Mouse (Mus musculus) heart, postnatal 25 days (tissue): ENCODE results near the gene Trpc4. TPM values are rescaled to one million over a fixed set of nuclear protein-coding genes. Genes with fewer than 3 reads are reported as not detected.

Experiments
- DNase-seq: peaks from one replicate; pipeline ENCODE4 v3.0.0; 2022; ENCODE audit warnings: low spot score
- intact Hi-C: fragments of 180-260 bp; cut with DNase I; formaldehyde crosslinking; loops from one replicate; pipeline ENCODE4 v1.15.1; 2025
- total RNA-seq, 2 experiments: library from RNA; stranded (reverse); gene quantifications; 2 replicates each; pipeline ENCODE4 v1.2.3; 2021

Gene Trpc4
- total RNA-seq, 2 experiments from 2014 or later = 0.11 TPM; not detected in 1

DNA sequence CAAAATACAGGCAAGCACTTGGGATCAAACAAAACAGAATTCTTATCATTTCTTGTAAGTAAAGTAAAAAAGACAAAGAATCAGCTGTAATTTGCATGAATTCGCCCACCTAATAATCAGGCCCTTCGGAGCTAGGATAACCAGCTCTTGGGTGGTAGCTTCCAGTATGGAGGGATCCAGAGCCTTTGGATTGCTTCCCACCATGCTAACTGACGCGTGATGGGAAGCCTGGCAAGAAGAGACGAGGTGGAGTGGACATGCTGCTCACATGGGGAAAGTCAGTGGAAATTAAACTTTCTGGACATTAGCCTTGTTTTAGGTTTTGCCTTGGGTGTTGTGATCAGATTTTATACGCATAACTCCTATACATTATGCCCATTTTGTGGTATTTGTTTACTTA, 93.5 kb downstream of the Trpc4 start:
- DNase-seq = no peak
- intact Hi-C loops = no loop called here

DNA sequence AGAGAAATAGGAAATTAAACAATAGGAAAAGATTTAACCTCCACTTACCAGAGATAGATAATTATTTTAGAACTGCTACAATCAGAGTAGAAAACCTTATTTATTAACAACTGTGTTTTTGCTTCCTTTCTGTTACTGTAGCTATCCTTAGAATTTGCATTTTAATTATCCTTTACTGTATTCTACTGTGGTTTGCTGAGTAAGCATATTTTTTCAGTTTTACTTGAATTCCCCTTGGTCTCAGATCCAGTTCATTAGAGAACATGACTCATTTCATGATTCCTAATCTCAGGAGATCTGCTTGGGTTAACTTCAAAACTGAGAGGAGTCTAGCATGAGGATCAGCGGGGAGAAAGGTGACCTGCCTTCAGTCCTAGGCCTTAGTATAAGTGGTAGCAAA, 111.1 kb downstream of the Trpc4 start:
- DNase-seq = no peak
- intact Hi-C loops = no loop called here

DNA sequence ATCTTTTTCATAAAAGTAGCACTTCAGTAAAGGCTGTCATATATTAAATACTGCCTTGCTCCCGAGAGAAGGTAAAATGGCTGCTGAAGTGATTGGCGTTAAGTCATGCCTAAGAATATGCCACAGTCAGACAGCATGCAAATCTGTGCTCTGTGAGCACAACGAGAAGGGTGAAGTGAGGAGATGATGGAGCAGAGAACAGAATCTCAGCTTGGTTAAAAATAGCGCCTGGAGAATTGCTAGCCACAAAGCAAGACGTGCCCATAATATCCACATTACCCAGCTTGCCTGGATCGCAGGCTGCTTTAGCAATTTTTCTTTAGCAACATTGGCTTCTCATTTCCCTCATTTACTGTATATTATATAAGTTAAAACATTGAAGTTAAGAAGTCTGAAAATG, 113.3 kb downstream of the Trpc4 start:
- no peak for DNase-seq
- intact Hi-C loops = no loop called here

DNA sequence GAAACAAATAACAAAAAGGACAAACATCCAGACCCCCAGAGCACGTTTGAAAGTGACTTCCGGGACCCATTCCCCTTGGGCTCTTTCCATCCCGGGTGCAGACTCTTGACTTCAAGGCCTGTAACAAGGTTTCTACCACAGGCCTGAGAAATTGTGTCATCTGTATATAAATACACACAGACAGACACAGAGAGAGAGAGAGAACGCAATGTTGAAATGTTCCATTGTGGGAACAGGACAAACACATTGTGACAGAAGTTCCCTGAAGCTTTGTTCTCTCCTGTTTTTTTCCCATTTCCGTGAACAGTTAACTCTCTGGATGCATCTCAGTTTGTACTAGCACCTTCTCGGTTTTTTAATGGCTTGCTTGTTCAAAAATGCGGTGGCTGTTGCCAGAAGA, 118.8 kb downstream of the Trpc4 start:
- intact Hi-C loops = no loop called here
- no peak for DNase-seq

DNA sequence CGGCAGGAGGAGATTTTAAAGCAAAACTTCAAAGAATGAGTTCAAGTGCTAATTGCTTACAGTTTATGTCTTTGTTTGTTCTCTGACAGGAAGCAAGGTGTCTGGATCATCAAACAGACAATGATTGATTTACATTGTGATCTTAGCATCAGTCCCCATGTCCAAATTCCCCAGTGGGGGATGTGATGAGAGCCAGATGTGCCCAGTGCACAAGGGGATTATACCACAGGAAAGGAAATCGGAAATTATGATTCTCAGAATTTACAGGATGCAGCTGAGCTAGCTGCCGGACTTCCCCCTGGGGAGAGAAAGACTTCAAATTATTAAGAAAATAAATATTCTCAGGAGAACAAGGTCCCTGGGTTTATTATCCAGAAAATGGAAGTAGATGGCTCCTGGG, 133.9 kb downstream of the Trpc4 start:
- DNase-seq = no peak
- intact Hi-C loops = no loop called here

DNA sequence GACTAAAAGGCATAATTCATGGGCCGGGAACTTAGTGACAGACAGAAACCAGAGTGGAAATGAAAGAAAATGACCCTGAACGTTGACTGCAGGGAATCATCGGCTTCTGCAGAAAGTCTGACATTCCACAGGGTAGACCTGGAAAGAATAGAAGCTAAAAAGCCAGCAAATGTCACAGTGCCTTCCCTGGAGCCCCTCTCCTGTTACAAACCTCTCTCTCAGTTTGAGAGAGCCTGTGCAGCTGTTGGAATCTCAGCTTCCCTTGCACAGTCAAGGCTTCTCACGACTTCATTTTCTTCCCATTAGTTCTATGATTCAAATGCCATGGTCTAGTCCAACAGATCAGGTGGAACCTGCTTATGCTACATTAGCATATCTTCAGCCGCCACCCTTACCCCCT, 154.8 kb downstream of the Trpc4 start:
- intact Hi-C loops = loop anchor here (5.0 to 10.0 kb wide), 4 partner anchors 448 to 786 kb away; partner anchors contain the start of gene Ufm1
- no peak for DNase-seq

DNA sequence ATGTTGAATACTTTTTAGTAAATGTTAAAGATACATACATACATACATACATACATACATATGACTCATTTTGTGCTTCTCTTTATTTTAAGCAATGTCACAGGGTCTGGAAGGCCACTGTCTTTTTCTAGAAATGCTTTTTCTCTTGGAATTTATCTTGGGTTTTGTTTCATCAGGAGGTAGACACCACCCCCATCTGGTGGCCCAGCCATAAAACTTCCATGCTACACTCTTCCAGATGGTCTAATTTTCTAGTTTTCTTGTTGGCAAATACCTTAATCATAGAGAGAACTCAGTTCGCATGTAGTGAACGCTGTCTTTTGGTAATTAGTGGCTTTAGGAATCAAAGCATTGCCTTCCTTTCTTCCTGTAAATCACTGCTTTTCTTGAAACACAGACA, 158.2 kb downstream of the Trpc4 start:
- DNase-seq = no peak
- intact Hi-C loops = loop anchor here (5.0 to 10.0 kb wide), 4 partner anchors 452 to 789 kb away; partner anchors contain the start of gene Ufm1

DNA sequence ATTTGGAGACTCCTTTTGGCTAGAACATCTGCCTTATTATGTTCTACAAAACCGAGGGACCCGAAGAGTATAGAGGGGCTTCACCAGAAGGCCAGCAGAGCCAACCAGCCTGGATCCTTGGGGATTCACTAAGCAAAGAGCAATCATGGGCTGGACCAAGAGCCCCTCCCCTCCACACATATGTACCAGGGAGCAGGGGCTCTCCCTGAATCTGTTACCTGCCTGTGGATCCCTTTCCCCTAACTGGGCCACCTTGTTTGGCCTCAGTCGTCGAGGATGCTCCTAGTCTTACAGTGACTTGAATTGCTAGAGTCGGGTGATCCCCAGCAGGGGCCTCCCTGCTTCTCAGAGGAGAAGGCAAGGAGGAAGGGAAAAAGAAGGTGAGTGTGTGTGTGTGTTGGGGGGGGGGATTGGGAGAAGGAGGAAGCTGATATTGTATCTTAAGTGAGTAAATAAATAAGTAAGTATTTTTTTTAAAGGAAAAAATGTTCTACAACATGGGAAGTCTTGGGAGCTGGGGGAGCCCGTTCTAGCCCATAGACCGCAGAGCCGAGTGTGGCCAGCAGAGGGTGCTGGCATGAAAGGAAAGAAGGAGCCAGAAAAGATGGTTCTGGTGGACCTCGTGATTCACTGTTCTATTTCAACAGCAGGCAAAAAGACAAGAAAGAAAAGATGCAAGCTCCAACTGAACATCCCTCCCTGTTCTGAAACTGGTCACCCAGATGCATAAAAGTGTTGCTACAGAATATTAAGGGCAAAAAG, 197.2 kb downstream of the Trpc4 start:
- DNase-seq = peak; percentile 30
- intact Hi-C loops = loop anchor here (1.0 to 10.0 kb wide), 3 partner anchors 320 to 618 kb away; no protein-coding TSS in a partner anchor

DNA sequence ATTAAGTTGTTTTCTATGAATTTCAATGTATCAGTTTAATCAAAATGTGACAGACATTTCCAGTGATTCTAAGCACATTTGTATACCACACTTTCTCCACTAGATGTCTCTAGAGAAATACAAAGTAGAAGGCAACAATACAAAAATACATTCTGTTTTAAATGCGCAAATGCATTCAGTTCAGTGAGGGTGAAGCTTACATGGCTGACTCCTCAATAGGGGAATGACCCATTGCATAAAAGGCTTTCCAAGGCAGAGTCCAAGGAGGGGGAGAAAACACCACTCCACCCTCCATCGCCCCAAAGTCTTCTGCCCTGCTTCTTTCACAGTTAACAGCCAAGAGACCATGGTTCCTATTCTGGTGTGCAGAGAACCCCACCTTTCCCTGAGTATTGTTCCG, 201.7 kb downstream of the Trpc4 start:
- no peak for DNase-seq
- intact Hi-C loops = loop anchor here (5.0 to 10.0 kb wide), 2 partner anchors 235 to 623 kb away; no protein-coding TSS in a partner anchor

DNA sequence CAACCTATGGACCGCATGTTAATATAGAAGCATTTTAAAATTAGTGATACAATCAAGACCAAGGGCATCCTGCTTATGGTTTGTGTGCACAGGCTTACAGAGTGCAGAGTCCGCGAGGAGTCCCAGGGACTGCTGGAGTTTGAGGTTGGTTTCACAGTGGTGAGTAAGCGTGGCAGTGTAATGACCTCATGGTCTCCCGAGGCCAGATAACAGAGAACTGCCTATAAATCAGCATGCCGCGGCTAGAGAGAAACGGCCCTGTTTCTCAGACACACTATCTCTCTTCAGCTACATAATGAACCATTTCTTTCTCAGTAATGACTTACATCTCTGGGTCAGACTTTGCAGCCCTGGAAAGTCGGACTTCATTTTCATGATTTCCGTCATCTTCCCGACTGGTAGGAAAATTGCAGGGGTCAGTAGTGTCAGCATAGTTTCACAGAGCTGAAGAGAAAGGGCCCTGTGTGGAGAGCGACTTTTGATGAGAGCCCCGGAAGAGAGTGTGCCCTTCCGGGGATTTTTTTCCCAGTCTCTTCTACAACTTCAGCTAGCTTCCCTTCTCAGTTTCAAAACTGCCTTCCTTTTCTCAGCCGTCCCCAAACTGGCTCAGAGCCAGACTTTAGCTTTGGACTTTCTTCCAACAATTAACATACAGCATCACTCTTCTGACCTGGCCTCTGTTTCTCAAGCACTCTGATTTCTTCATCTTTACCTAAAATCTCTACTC, 202.8 kb downstream of the Trpc4 start:
- peak; percentile 31 for DNase-seq
- intact Hi-C loops = loop anchor here (5.0 to 10.0 kb wide), 2 partner anchors 234 to 624 kb away; no protein-coding TSS in a partner anchor

DNA sequence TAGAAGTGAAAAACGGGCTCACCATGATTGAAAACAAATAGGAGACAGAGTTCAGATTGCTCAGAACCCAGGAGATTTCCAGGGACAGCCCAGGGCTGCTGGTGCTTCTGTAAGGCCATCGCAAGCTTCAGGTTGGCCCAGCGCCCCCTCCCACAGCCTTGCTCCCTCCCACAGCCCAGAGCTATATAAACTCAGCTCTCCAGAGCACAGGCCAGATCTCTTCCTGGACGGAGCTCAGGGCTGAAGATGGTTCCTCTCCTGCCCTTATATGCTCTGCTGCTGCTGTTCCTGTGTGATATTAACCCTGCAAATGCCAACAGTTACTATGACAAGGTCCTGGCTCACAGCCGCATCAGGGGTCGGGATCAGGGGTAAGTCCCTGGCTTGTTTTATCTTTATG, 205.1 kb downstream of the Trpc4 start, which contains the start of gene Postn:
TSS of gene Postn (plus strand) at position 213 of the 400 bp plus-strand sequence.
- intact Hi-C loops = no loop called here
- no peak for DNase-seq

DNA sequence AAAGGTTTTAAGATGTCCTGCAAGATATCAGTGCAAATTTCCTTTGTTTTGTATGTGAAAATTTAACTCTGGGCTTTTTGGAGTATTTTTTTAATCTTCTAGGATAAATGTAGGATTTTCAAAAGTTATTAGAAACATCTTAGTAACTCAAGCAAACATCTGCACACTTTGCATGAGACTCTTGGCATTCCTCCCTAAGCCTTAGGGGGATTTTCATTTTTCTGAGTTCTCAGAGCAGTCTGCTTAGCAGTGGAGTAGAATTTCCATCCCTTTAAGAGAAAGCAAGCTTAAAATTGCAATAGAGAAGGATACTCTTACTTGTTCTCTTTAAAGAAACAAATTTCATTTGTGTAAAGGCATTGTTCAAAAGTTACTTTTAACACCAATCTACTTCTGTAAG, 205.8 kb downstream of the Trpc4 start:
- intact Hi-C loops = no loop called here

More for the DNA sequence above, 205.8 kb downstream of the Trpc4 start:
- no peak for DNase-seq

Other genes with a start within 250 kb of the Trpc4 start
- gene Postn, start 205.1 kb downstream of the Trpc4 start, total RNA-seq = 10 to 100 TPM; 28.1 to 33.8 TPM